Mouse (Mus musculus) kidney, postnatal 0 days (tissue): ENCODE measurements around the gene Shc1. TPM values are rescaled to one million over a fixed set of nuclear protein-coding genes. Genes with fewer than 3 reads are reported as not detected.
A peak's percentile ranks its signal among the peaks of the same experiment; 100 is the strongest.

Experiments used
- ATAC-seq: fragments of 200-750 bp; cut with Nextera tagmentation; replicated peaks from 2 replicates; pipeline ENCODE4 v1.8.0; 2017; ENCODE audit warnings: low read depth, moderate number of reproducible peaks, moderate TSS enrichment, moderate library complexity; ENCODE audit not compliant: low FRiP score
- DNase-seq: peaks from one replicate; pipeline ENCODE4 v3.0.0-alpha.2; 2016; ENCODE audit warnings: low spot score
- H3K27ac ChIP-seq: fragments of 300-500 bp; sonication (generic); 2 replicates; pipeline ENCODE4 v1.5.1; 2014; ENCODE audit warnings: mild to moderate bottlenecking
- H3K27me3 ChIP-seq: fragments of 300-500 bp; sonication (generic); 2 replicates; pipeline ENCODE4 v1.6.1; 2014; ENCODE audit warnings: low read length, mixed read lengths; ENCODE audit not compliant: insufficient read depth
- H3K36me3 ChIP-seq: fragments of 300-500 bp; sonication (generic); 2 replicates; pipeline ENCODE4 v1.6.1; 2014; ENCODE audit warnings: low read length, mixed read lengths; ENCODE audit not compliant: insufficient read depth
- H3K4me1 ChIP-seq: fragments of 300-500 bp; sonication (generic); replicated peaks from 2 replicates; pipeline ENCODE4 v1.6.1; 2014; ENCODE audit warnings: antibody characterized with exemption, low read length, mixed read lengths; ENCODE audit not compliant: insufficient read depth
- H3K4me2 ChIP-seq: fragments of 300-500 bp; sonication (generic); 2 replicates; pipeline ENCODE4 v1.6.1; 2014; ENCODE audit warnings: mild to moderate bottlenecking, low read length, moderate library complexity, mixed read lengths
- H3K4me3 ChIP-seq: fragments of 300-500 bp; sonication (generic); replicated peaks from 2 replicates; pipeline ENCODE4 v1.5.1; 2014; ENCODE audit warnings: low read depth, low read length
- H3K9ac ChIP-seq: fragments of 300-500 bp; sonication (generic); 2 replicates; pipeline ENCODE4 v1.6.1; 2014; ENCODE audit warnings: low read depth, low read length
- H3K9me3 ChIP-seq: fragments of 300-500 bp; sonication (generic); replicated peaks from 2 replicates; pipeline ENCODE4 v1.6.1; 2016; ENCODE audit warnings: low read length, inconsistent platforms, mixed read lengths
- CTCF ChIP-seq: IDR thresholded peaks from 2 replicates; pipeline ENCODE4 v1.5.1; 2016; ENCODE audit warnings: antibody characterized with exemption, low read depth, mild to moderate bottlenecking, moderate library complexity
- WGBS: fragments of 180-500 bp; shearing (Covaris S2); extraction: QIAGEN DNeasy Blood & Tissue Kit; methylation state at CpG from one replicate; pipeline ENCODE4 v1.1.7; 2014; 5-methylcytosine and 5-hydroxymethylcytosine counted together
- polyA plus RNA-seq: library from polyadenylated mRNA; unstranded; fragments of >200 nt; fragmentation: Nextera tagmentation; extraction: Ambion mirVana; gene quantifications from 2 replicates; pipeline ENCODE4 v1.2.1, GENCODE M21; 2015

Gene Shc1
- polyA plus RNA-seq, 1 experiment from 2014 or later = 73.2 TPM

DNA sequence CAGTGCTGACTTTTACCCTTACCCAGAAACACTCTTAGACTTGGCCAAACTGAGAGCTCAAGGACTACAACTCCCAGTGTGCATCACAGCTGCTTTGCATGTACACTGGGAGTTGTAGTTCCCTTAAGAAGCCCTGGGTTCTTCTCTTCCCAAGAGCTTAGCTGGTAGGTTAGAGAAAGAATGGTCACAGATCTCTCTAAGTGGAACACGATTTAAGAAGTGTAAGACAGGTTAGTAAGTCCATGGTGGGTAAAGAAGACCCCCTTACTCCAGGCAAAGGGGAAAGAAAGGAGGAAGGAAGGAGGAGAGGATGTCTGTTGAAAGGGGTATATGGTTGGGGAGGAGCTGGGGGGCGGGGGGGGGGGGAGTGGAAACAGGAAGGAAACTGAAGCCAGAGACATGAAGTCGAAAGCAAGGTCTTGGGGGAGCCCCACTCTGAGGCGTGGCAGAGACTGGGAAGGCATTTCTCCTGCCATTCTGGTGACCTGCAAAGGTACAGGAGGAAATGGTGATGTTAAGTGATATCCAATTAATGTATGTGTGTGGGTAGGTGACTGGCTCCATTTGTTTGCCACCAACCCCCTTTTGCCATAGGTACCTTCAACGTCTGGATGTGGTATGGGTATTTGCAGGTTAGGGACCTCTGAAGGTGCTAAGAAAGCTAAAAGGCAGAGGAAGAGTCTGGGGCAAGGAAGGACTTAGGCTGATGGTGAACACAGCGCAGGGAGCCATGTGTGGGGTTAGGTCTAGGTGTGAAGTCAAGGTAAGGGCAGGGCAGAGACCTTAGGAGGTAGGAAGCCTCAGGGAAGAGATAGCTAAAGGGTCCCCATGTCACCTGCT, 29.1 kb upstream of the Shc1 start:
- Histone ChIP-seq H3K36me3 (no peaks in the 10 kb centered on the region), H3K9me3 (no peaks in the 10 kb centered on the region), H3K4me1 (peaks cover 25% of the 10 kb centered on the region; the same call in 1 of the 2 replicates), H3K4me2 (no peak overlapping the region), H3K27ac (no peak overlapping the region), H3K27me3 (no peaks in the 10 kb centered on the region), H3K4me3 (no peak overlapping the region), H3K9ac (no peak overlapping the region)
- DNase-seq = peak; percentile 79
- ATAC-seq = no peak
- WGBS = 48% methylated on average over 6 of the region's 6 CpGs
- no peak for TF ChIP-seq CTCF

- H3K9me3 ChIP-seq = no peaks in the 10 kb centered on the region
- 55% methylated on average over 5 of the region's 5 CpGs for WGBS
- no peak overlapping the region for H3K4me3 ChIP-seq
- DNase-seq (no peak), ATAC-seq (no peak)
- no peak overlapping the region for H3K9ac ChIP-seq
- H3K27ac ChIP-seq = 0 out of 2 replicates have a peak overlapping the region, but pooled peaks have one; percentile 88
- TF ChIP-seq CTCF = no peak
- 0 out of 2 replicates have a peak overlapping the region, but pooled peaks have one; percentile 99 for H3K4me2 ChIP-seq
- peaks cover 25% of the 10 kb centered on the region; the same call in 1 of the 2 replicates for H3K4me1 ChIP-seq
- H3K27me3 ChIP-seq = no peaks in the 10 kb centered on the region
- H3K36me3 ChIP-seq = no peaks in the 10 kb centered on the region
Measured at GRCm38 (mm10) chr3:89390111-89390515, 28.1 kb upstream of the Shc1 start.

DNA sequence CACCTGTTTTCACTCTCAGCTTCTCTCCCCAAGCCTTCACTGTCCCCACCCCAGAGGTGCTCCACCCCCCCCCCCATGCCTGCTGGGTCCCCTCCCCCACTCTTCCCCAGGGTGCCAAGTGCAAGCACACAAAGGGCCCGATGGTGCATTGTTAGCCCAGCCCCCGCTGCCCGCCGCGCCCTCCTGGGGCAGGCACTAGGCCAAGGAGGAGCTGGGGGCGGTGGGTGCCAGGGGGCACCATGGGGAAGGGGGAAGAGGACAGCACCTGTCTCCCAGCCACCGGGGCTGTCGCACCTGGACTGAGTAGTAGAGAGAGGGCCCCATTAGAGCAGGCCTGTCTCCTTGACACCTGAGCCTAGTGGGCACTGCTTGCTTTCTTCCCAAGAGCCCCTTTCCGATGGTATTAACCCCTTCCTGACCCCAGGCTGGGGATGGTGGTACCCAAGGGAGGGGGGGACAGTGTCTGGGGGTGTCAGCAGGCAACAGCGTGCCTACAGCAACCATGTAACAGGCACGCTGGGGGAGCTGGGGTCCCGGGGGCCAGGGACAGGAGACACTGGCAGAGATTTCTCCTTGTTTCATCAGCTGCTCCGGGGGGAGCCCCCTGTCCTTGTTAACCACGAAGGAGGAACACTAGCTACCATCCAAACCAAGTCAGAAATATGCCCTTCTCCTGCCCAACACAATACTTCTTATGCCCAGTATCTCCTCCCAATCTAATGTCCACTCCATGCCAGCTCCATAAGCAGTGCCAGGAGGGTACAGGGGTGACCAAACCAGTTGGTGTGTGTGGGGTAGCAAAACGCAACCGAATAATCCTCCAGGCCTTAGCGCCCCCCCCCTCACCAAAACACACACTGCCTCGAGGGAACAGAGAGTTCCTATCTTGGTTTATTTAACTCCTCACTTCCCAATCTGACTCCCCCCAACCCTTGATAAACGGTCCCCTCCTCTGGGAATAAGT, 27.3 kb upstream of the Shc1 start:
- Histone ChIP-seq H3K9ac (peak overlapping the region; percentile 76), H3K4me1 (peaks cover 30% of the 10 kb centered on the region), H3K36me3 (no peaks in the 10 kb centered on the region), H3K27me3 (no peaks in the 10 kb centered on the region), H3K27ac (peak overlapping the region; percentile 88), H3K4me3 (peak overlapping the region; percentile 51), H3K4me2 (peak overlapping the region; percentile 99), H3K9me3 (no peaks in the 10 kb centered on the region)
- ATAC-seq (no peak), DNase-seq (no peak)
- no peak for TF ChIP-seq CTCF
- WGBS = 15% methylated on average over 19 of the region's 19 CpGs

DNA sequence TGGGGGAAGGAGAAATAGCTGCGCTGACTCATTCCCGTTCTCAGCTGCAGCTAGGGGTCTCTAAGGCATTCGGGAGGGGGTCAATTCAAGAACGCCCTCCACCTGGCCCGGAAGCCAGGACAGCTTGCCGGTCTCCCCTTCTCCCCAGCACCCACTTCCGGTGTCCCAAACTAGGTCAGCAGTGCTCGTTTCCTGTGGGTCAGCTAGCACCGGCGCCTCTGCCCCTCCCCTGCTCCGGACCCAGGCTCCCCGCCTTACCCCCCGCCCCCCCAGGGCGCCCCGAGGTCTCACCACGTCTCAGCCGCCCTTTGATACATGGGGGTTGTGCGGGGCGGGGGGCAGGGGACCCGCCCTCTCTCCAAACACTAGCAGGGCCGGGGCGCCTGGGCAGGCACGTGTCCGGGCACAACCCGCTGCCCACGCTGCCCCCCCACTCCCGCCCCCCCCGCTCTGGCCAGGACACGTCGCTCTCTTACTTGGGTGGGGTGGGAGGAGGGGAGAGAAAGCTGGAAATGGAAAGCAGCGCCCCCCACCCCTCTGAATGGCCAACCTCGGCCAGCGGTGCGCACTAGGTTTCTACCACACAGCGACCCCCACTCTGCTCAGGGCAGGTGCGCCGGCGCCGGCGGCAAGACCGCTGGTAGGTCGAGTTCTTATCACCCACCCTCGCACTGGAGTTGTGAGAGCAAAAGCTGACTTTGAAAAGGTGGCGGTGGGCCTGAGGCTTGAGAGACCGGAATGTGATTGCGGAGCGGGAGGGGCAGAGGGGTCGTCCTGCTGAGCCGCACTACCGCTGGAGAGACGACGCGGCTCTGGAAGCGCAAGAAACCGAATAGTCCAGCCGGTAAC, 26.4 kb upstream of the Shc1 start:
- H3K4me1 ChIP-seq = peaks cover 33% of the 10 kb centered on the region
- ATAC-seq = no peak
- WGBS = under 1% methylated on average over 56 of the region's 56 CpGs
- H3K9me3 ChIP-seq = no peaks in the 10 kb centered on the region
- no peaks in the 10 kb centered on the region for H3K36me3 ChIP-seq
- no peak for TF ChIP-seq CTCF
- H3K4me2 ChIP-seq = peak overlapping the region; percentile 99
- H3K27ac ChIP-seq = peak overlapping the region; percentile 88
- no peaks in the 10 kb centered on the region for H3K27me3 ChIP-seq
- peak; percentile 63 for DNase-seq
- H3K4me3 ChIP-seq = peak overlapping the region; percentile 51
- H3K9ac ChIP-seq = peak overlapping the region; percentile 76

- Histone ChIP-seq H3K27ac (peak overlapping the region; percentile 88), H3K4me1 (peaks cover 26% of the 10 kb centered on the region), H3K27me3 (no peaks in the 10 kb centered on the region), H3K9ac (peak overlapping the region; percentile 76), H3K4me3 (peak overlapping the region; percentile 51), H3K9me3 (no peaks in the 10 kb centered on the region), H3K36me3 (no peaks in the 10 kb centered on the region), H3K4me2 (peak overlapping the region; percentile 99)
- 0% methylated on average over 21 of the region's 24 CpGs for WGBS
- TF ChIP-seq CTCF = no peak
- ATAC-seq = no peak
- DNase-seq = peak; percentile 30
Measured at GRCm38 (mm10) chr3:89392871-89393311, 25.4 kb upstream of the Shc1 start.
